Mouse (Mus musculus) small intestine, adult 2 months (tissue): ENCODE results near the gene Tubb4a.

Experiments used
- CTCF ChIP-seq: fragments of 200-500 bp; IDR thresholded peaks from 2 replicates; pipeline ENCODE4 v1.5.1; 2012; ENCODE audit warnings: low read depth, mild to moderate bottlenecking, control low read depth, inconsistent platforms, low read length, moderate library complexity, mixed read lengths; ENCODE audit not compliant: insufficient replicate concordance, insufficient read length; ENCODE audit errors: extremely low read depth
- POLR2A ChIP-seq: fragments of 200-500 bp; IDR thresholded peaks from 2 replicates; pipeline ENCODE4 v1.6.1; 2012; ENCODE audit warnings: low read depth, mild to moderate bottlenecking, control low read depth, inconsistent platforms, low read length, moderate library complexity

DNA sequence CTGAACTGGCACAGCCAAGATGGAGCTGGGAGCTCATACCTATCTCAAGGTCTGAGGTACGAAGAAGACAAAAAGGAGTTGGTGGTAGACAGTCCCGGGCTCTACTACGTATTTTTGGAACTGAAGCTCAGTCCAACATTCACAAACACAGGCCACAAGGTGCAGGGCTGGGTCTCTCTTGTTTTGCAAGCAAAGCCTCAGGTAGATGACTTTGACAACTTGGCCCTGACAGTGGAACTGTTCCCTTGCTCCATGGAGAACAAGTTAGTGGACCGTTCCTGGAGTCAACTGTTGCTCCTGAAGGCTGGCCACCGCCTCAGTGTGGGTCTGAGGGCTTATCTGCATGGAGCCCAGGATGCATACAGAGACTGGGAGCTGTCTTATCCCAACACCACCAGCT lies 19.5 kb upstream of the Tubb4a start:
- no peak for TF ChIP-seq CTCF
- TF ChIP-seq POLR2A, result no peak
